Mouse (Mus musculus) lung, postnatal 0 days (tissue): ENCODE results near the gene Gna11. TPM values are rescaled to one million over a fixed set of nuclear protein-coding genes. Genes with fewer than 3 reads are reported as not detected.
A peak's percentile ranks its signal among the peaks of the same experiment; 100 is the strongest.

ENCODE experiments used
- ATAC-seq: fragments of 200-750 bp; cut with Nextera tagmentation; 2 replicates; pipeline ENCODE4 v1.8.0; 2017; ENCODE audit warnings: moderate library complexity
- DNase-seq: peaks from one replicate; pipeline ENCODE4 v3.0.0-alpha.2; 2016; ENCODE audit warnings: low spot score
- H3K27ac ChIP-seq: fragments of 300-500 bp; sonication (generic); 2 replicates; pipeline ENCODE4 v1.5.1; 2014; ENCODE audit warnings: antibody characterized with exemption, mild to moderate bottlenecking, low read length, mixed read lengths
- H3K27me3 ChIP-seq: fragments of 300-500 bp; sonication (generic); replicated peaks from 2 replicates; pipeline ENCODE4 v1.6.1; 2014; ENCODE audit warnings: low read length, mixed read lengths; ENCODE audit not compliant: insufficient read depth
- H3K36me3 ChIP-seq: fragments of 300-500 bp; sonication (generic); 2 replicates; pipeline ENCODE4 v1.6.1; 2014; ENCODE audit warnings: low read length, mixed read lengths; ENCODE audit not compliant: insufficient read depth
- H3K4me1 ChIP-seq: fragments of 300-500 bp; sonication (generic); 2 replicates; pipeline ENCODE4 v1.6.1; 2014; ENCODE audit warnings: antibody characterized with exemption, low read depth, low read length, mixed read lengths; ENCODE audit not compliant: insufficient read depth
- H3K4me2 ChIP-seq: fragments of 300-500 bp; sonication (generic); replicated peaks from 2 replicates; pipeline ENCODE4 v1.6.1; 2014; ENCODE audit warnings: low read depth, mild to moderate bottlenecking, low read length, moderate library complexity, mixed read lengths
- H3K4me3 ChIP-seq: fragments of 300-500 bp; sonication (generic); 2 replicates; pipeline ENCODE4 v1.5.1; 2014; ENCODE audit warnings: low read depth, low read length
- H3K9ac ChIP-seq: fragments of 300-500 bp; sonication (generic); replicated peaks from 2 replicates; pipeline ENCODE4 v1.6.1; 2014; ENCODE audit warnings: low read depth, mild to moderate bottlenecking
- H3K9me3 ChIP-seq: fragments of 300-500 bp; sonication (generic); 2 replicates; pipeline ENCODE4 v1.6.1; 2016; ENCODE audit warnings: low read length, mixed read lengths
- CTCF ChIP-seq: IDR thresholded peaks from 2 replicates; pipeline ENCODE4 v1.5.1; 2016; ENCODE audit warnings: antibody characterized with exemption, mild to moderate bottlenecking
- EP300 ChIP-seq: IDR thresholded peaks from 2 replicates; pipeline ENCODE4 v1.6.1; 2016; ENCODE audit warnings: antibody characterized with exemption, mild to moderate bottlenecking, control low read depth
- WGBS: fragments of 180-500 bp; shearing (Covaris S2); extraction: QIAGEN DNeasy Blood & Tissue Kit; methylation state at CpG from one replicate; pipeline ENCODE4 v1.1.7; 2014; 5-methylcytosine and 5-hydroxymethylcytosine counted together
- microRNA-seq: library from miRNA; unstranded; fragments of <30 nt; microRNA quantifications from one replicate; pipeline ENCODE4, GENCODE M21; 2016
- polyA plus RNA-seq: library from polyadenylated mRNA; unstranded; fragments of >200 nt; fragmentation: Nextera tagmentation; extraction: Ambion mirVana; gene quantifications from 2 replicates; pipeline ENCODE4 v1.2.1, GENCODE M21; 2015

Gna11 gene
- polyA plus RNA-seq, 1 experiment from 2014 or later: 62.5 TPM

DNA sequence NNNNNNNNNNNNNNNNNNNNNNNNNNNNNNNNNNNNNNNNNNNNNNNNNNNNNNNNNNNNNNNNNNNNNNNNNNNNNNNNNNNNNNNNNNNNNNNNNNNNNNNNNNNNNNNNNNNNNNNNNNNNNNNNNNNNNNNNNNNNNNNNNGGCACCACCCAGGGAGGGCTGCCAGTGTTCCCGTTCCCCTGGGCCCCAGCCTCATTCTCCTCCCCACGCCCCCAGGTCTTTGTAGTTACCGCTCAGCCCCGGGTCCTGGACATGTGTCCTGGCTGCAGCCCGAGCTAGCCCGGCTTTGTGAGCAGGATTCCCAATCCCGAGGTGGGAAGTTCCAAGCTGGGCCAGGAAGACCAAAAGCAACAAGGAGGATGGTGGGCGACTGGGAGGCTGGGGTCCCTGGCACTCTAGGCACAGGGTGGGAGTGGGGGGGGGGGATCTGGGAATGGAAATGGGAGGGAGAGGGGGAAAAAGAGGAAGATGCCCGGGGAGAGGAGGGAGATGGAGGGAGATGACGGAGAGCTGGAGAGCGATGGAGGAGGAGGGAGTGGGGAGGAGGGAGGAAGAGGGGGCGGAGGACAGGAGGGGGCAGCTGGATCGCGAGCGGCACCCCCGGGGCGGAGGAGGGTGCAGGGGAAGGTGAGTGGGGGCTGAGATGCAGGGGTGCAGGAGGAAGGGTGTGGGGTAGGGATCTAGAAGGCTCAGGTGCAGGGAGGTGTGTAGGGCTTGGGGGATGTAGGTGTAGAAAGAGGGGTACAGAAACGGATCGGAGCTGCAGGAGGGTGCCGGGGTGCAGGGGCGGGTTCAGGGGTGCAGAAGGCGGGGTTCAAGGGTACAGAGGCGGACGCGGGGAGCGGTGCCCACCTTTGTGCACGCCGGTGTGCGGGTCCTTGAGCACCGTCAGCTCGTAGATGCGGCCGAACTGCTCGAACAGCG lies 63.1 kb downstream of the Gna11 start:
- H3K27ac ChIP-seq: no peak overlapping the region

More for the DNA sequence above, 63.1 kb downstream of the Gna11 start:
- Histone ChIP-seq H3K9me3 (no peaks in the 10 kb centered on the region), H3K36me3 (no peaks in the 10 kb centered on the region), H3K4me2 (peak overlapping the region; percentile 69), H3K4me3 (peak overlapping the region; percentile 33), H3K9ac (no peak overlapping the region), H3K27me3 (0 out of 2 replicates have a peak, but pooled peaks cover 6% of the 10 kb centered on the region), H3K4me1 (no peaks in the 10 kb centered on the region)
- no peak for DNase-seq
- 3% methylated on average over 31 of the region's 35 CpGs for WGBS
- ATAC-seq: 0 out of 2 replicates have a peak, but pooled peaks have one; percentile 3
- TF ChIP-seq EP300: no peak
- no peak for TF ChIP-seq CTCF

Small RNA genes lying within 50 kb of the gene (microRNA-seq; reads per million reads assigned to microRNA genes)
- gene Gm25595: not detected

Other genes starting within 250 kb of the Gna11 start
- gene Cactin, start 224.1 kb downstream of the Gna11 start, polyA plus RNA-seq: 20.3 and 23.0 TPM in 2 replicates
- 19.6 and 28.4 TPM in 2 replicates for gene Tbxa2r, start 216.5 kb downstream of the Gna11 start, polyA plus RNA-seq
- gene Gipc3, start 201.9 kb downstream of the Gna11 start, polyA plus RNA-seq: 0.33 and 0.55 TPM in 2 replicates
- gene Hmg20b, start 194.7 kb downstream of the Gna11 start, polyA plus RNA-seq: 94.3 and 101 TPM in 2 replicates
- gene Mfsd12, start 187.7 kb downstream of the Gna11 start, polyA plus RNA-seq: 14.0 and 16.9 TPM in 2 replicates
- 5.4 and 6.6 TPM in 2 replicates for gene 4930404N11Rik, start 179.4 kb downstream of the Gna11 start, polyA plus RNA-seq
- 39.5 and 39.7 TPM in 2 replicates for gene Fzr1, start 166.7 kb downstream of the Gna11 start, polyA plus RNA-seq
- gene Dohh, start 160.8 kb downstream of the Gna11 start, polyA plus RNA-seq: 49.4 and 55.2 TPM in 2 replicates
- gene Gm48551, start 160.7 kb downstream of the Gna11 start, polyA plus RNA-seq: 2.4 and 3.0 TPM in 2 replicates
- 0.20 and 0.63 TPM in 2 replicates for gene Gm48552, start 156.2 kb downstream of the Gna11 start, polyA plus RNA-seq
- 3.1 and 3.6 TPM in 2 replicates for gene Smim24, start 152.1 kb downstream of the Gna11 start, polyA plus RNA-seq
- 73.6 and 83.9 TPM in 2 replicates for gene Nfic, start 89.6 kb downstream of the Gna11 start, polyA plus RNA-seq
- gene Celf5, start 62.5 kb downstream of the Gna11 start, polyA plus RNA-seq: 0.08 and 0.11 TPM in 2 replicates
- gene Ncln, start 48.8 kb downstream of the Gna11 start, polyA plus RNA-seq: 40.7 and 46.7 TPM in 2 replicates
- gene S1pr4, start 45.1 kb downstream of the Gna11 start, polyA plus RNA-seq: 19.0 and 19.3 TPM in 2 replicates
- 4.2 and 4.6 TPM in 2 replicates for gene Gna15, start 21.0 kb downstream of the Gna11 start, polyA plus RNA-seq
- gene Aes, start 14.3 kb upstream of the Gna11 start, polyA plus RNA-seq: 467 and 473 TPM in 2 replicates
- gene Tle2, start 29.4 kb upstream of the Gna11 start, polyA plus RNA-seq: 29.9 and 37.0 TPM in 2 replicates
- 12.8 and 18.5 TPM in 2 replicates for gene Tle6, start 55.9 kb upstream of the Gna11 start, polyA plus RNA-seq
- gene BC025920, start 61.1 kb upstream of the Gna11 start, polyA plus RNA-seq: 0.07 and 0.29 TPM in 2 replicates
- 24.1 and 24.2 TPM in 2 replicates for gene Sirt6, start 82.6 kb upstream of the Gna11 start, polyA plus RNA-seq
- gene Ankrd24, start 83.3 kb upstream of the Gna11 start, polyA plus RNA-seq: 4.4 and 5.3 TPM in 2 replicates
- 2.6 and 2.9 TPM in 2 replicates for gene Gm10778, start 103.9 kb upstream of the Gna11 start, polyA plus RNA-seq
- gene Zfp433, start 159.6 kb upstream of the Gna11 start, polyA plus RNA-seq: 10.1 and 12.5 TPM in 2 replicates
- gene Gm3055, start 226.0 kb upstream of the Gna11 start, polyA plus RNA-seq: 2.7 and 3.1 TPM in 2 replicates